Mouse (Mus musculus): ENCODE data around the gene Csrnp1. TPM values are rescaled to one million over a fixed set of nuclear protein-coding genes. Genes with fewer than 3 reads are reported as not detected.

Gene Csrnp1
- polyA plus RNA-seq, 1 experiment, result not detected

DNA sequence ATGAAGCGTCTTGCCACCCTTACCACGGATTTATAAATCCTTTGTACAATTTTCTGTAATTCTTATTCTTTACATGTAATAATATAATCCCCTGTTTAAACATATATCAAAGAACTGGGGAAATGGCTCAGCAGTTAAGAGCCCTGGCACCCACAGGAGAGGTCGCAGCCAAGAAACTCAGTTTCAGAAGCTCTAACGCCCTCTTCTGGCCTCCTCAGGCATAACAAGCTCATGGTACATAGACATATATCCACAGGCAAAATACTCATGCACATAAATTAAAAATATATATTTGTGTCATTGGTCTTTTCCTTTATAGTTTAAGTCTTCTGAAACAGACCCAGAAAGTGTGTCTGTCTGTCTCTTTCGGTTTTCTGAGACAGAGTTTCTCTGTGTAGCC lies 9.8 kb downstream of the Csrnp1 start:
- TF ChIP-seq CTCF (IDR thresholded peaks at IDR 0.05; ENCODE audit: insufficient read depth, low read depth, low read length) (no peak), POLR2A (IDR thresholded peaks at IDR 0.05; ENCODE audit: insufficient read depth, low read depth, low read length) (no peak)
- Histone ChIP-seq H3K4me1 (ENCODE audit: control insufficient read depth, insufficient read depth, low read length) (peaks cover 40% of the 10 kb centered on the region), H3K27ac (ENCODE audit: insufficient read depth, low read depth, low read length) (no peak overlapping the region), H3K4me3 (ENCODE audit: insufficient read depth, low read depth, low read length) (no peak overlapping the region)
- 84% methylated on average over 5 of the region's 5 CpGs for WGBS

DNA sequence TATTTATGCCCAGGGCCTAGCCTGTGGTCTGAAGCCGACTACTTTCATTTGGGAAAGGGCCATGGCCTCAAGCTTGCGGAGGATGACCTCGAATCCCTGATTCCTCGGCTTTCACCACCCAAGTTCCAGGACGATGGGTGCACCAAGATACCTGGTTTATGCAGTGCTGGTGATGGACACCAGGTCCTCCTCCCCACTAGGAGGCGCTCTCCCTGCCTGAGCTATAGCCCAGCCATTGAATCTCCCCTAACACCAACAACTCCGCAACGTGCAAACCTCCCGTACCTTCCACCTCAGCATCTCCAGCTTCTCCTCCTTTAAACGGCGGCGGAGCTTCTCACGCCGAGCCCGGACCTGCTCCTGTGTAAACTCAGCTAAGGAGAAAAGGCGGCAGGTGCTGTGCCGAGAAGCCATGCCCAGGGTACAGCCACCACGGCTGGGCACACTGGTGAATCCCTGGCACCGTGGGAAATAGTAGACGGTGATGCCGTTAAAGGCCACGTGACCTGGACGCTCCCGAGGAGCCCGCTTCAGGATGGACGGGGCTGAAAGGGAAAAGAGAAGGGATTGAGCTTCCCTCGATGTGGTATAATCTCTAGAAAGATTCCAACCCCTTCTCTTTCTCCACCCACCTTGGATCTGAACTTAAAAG lies 10.5 kb downstream of the Csrnp1 start:
- Histone ChIP-seq H3K4me1 (ENCODE audit: control insufficient read depth, insufficient read depth, low read length) (peaks cover 40% of the 10 kb centered on the region), H3K27ac (ENCODE audit: insufficient read depth, low read depth, low read length) (no peak overlapping the region), H3K4me3 (ENCODE audit: insufficient read depth, low read depth, low read length) (no peak overlapping the region)
- WGBS, result 92% methylated on average over 27 of the region's 27 CpGs
- no peak for TF ChIP-seq CTCF (IDR thresholded peaks at IDR 0.05; ENCODE audit: insufficient read depth, low read depth, low read length)
- TF ChIP-seq POLR2A (IDR thresholded peaks at IDR 0.05; ENCODE audit: insufficient read depth, low read depth, low read length), result no peak

DNA sequence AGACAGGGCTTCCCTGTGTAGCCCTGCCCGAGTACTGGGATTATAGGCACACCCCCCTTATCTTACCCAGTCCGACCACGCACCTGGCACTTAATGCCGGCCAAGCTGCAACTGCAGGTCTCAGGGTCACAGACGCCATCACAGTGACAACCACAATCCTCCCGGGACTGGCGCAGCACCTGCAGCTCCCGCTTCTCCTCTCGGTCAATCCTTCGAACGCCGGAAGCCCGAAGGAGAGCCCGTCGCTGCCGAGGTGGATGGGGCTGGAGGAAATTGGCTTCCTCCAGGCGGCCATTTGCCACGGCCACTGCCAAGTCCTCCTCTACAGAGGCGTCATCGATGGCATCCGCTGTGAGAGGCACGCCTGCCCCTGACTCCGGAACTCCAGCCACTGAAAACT lies 11.2 kb downstream of the Csrnp1 start:
- H3K4me1 ChIP-seq (ENCODE audit: control insufficient read depth, insufficient read depth, low read length), result peaks cover 34% of the 10 kb centered on the region
- TF ChIP-seq POLR2A (IDR thresholded peaks at IDR 0.05; ENCODE audit: insufficient read depth, low read depth, low read length) (no peak), CTCF (IDR thresholded peaks at IDR 0.05; ENCODE audit: insufficient read depth, low read depth, low read length) (no peak)
- WGBS, result 91% methylated on average over 23 of the region's 23 CpGs
- no peak overlapping the region for H3K27ac ChIP-seq (ENCODE audit: insufficient read depth, low read depth, low read length)
- no peak overlapping the region for H3K4me3 ChIP-seq (ENCODE audit: insufficient read depth, low read depth, low read length)

DNA sequence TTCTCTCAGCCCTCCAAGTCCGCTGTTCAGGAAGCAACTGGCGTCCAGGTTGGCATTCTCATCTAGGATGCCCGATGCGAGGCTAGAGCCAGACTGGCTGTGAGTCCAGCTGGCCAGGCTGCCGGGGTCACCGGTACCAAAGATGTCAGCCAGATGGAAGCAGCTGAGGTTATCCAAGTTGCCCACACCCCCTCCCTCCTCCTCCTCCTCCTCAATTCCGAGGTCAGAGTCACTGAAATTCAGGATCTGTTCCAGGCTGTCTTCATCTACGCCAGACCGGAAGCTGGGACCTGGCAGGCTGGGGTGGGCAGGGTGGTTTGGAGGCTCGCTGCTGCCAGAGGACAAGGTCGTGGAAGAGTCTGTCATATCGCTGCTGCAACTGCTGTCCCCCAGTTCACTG lies 11.9 kb downstream of the Csrnp1 start:
- H3K4me3 ChIP-seq (ENCODE audit: insufficient read depth, low read depth, low read length), result no peak overlapping the region
- WGBS, result 61% methylated on average over 12 of the region's 12 CpGs
- no peak overlapping the region for H3K27ac ChIP-seq (ENCODE audit: insufficient read depth, low read depth, low read length)
- TF ChIP-seq CTCF (IDR thresholded peaks at IDR 0.05; ENCODE audit: insufficient read depth, low read depth, low read length) (no peak), POLR2A (IDR thresholded peaks at IDR 0.05; ENCODE audit: insufficient read depth, low read depth, low read length) (no peak)
- H3K4me1 ChIP-seq (ENCODE audit: control insufficient read depth, insufficient read depth, low read length), result peaks cover 33% of the 10 kb centered on the region

DNA sequence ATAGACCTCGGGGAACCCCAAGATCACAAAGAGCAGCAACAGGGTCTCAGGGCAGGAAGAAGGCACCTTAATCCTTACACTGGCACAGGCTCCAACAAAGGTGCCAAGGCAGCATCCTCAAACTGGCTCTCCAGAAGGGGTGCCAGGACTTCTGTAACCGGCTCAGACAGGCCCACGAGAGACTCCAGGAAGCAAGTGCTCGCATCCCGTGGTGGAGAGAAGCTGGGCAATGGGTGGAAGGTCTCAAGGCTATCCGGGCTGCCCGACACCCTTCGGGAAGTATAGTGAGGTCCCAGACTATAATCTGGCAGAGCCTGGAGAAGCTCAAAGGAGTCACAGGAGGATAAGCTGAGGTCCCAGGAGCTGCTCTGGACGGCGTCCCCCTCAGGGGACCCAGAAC lies 12.3 kb downstream of the Csrnp1 start:
- H3K4me1 ChIP-seq (ENCODE audit: control insufficient read depth, insufficient read depth, low read length), result peaks cover 34% of the 10 kb centered on the region
- TF ChIP-seq POLR2A (IDR thresholded peaks at IDR 0.05; ENCODE audit: insufficient read depth, low read depth, low read length) (no peak), CTCF (IDR thresholded peaks at IDR 0.05; ENCODE audit: insufficient read depth, low read depth, low read length) (no peak)
- no peak overlapping the region for H3K27ac ChIP-seq (ENCODE audit: insufficient read depth, low read depth, low read length)
- WGBS, result 86% methylated on average over 10 of the region's 10 CpGs
- no peak overlapping the region for H3K4me3 ChIP-seq (ENCODE audit: insufficient read depth, low read depth, low read length)

DNA sequence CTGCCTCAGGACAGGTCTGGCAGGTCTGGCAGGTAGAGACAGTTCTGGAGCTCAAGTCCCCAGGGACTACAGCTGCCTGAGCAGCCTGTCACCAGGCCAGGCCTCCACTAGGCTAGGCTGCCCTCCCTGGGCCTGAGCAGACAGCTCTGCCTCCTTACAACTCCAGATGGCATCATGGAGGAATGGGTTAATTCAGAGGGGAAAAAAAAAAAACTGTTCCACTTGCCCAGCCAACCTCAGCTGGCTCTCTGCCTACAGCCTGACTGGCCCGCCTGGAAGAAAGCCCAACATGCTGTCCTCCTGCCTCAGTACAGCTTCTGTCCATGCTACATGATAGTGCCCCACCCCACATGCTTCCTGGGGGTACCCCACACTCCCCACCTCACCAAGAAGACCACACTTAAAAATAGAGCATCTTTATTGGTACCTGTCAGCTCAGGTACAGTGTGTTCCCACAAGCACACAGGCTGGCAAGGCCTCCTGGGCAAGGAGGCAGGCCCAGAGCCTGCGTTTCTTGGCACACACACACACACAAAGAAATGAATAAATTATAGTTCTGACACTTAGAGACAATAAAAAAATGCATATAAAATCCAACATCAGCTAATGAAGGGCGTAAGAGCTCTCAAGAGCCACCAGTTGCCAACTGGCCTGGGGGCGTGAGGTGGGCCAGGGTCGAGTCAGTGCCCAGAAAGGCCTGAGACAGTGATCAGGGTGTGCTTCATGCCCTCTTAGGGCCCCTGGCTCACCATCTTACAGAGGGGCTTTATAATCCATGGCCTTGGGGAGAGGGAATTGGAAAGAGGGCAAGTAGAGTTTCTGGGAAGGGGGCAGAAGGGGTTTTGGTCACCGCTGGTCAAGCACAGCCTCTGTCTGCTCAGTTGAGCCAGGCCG lies 13.4 kb downstream of the Csrnp1 start:
- TF ChIP-seq POLR2A (IDR thresholded peaks at IDR 0.05; ENCODE audit: insufficient read depth, low read depth, low read length) (no peak), CTCF (IDR thresholded peaks at IDR 0.05; ENCODE audit: insufficient read depth, low read depth, low read length) (no peak)
- Histone ChIP-seq H3K4me3 (ENCODE audit: insufficient read depth, low read depth, low read length) (no peak overlapping the region), H3K27ac (ENCODE audit: insufficient read depth, low read depth, low read length) (no peak overlapping the region), H3K4me1 (ENCODE audit: control insufficient read depth, insufficient read depth, low read length) (peaks cover 37% of the 10 kb centered on the region)
- 71% methylated on average over 7 of the region's 7 CpGs for WGBS

DNA sequence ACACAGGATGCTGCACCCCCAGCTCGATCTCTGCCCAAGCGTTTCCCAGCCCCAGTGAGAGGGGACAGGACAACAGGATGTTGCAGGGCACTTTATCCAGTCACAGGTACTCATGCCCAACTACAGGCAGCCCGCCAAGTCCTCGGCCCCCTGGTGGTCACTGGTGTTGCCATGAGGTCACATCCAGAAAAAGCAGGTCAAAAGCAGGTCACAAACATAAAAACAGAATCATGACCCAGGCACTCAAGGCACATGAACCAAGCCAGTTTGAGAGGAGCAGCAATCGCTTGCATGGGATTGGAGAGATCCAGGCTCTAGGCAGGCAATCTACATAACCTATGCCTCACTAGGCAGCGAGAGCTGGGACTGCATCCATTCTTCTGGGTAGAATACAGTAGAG lies 14.2 kb downstream of the Csrnp1 start:
- H3K4me3 ChIP-seq (ENCODE audit: insufficient read depth, low read depth, low read length), result no peak overlapping the region
- TF ChIP-seq CTCF (IDR thresholded peaks at IDR 0.05; ENCODE audit: insufficient read depth, low read depth, low read length) (no peak), POLR2A (IDR thresholded peaks at IDR 0.05; ENCODE audit: insufficient read depth, low read depth, low read length) (no peak)
- H3K27ac ChIP-seq (ENCODE audit: insufficient read depth, low read depth, low read length), result no peak overlapping the region
- peaks cover 44% of the 10 kb centered on the region for H3K4me1 ChIP-seq (ENCODE audit: control insufficient read depth, insufficient read depth, low read length)
- WGBS, result 65% methylated on average over 6 of the region's 6 CpGs

DNA sequence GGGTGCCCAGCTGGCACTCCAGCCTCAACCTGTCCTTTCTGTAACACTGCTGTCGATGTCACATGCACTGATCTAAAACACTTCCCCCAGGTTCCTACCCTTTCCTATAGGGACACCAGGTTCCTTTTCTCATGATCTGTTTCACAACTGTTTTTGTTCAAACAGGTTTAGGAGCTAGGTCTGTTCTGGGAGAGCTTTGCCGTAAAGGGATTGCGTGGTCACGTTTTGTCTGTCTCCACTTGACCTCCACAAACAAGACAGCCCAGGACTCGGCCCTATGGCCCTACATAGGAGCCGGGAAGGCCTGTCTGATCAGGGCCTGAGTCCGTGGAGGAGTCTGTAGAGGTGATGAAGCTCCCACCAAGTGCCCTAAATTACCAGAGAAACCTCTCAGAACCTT lies 14.6 kb downstream of the Csrnp1 start:
- Histone ChIP-seq H3K4me3 (ENCODE audit: insufficient read depth, low read depth, low read length) (no peak overlapping the region), H3K27ac (ENCODE audit: insufficient read depth, low read depth, low read length) (no peak overlapping the region), H3K4me1 (ENCODE audit: control insufficient read depth, insufficient read depth, low read length) (peaks cover 44% of the 10 kb centered on the region)
- TF ChIP-seq CTCF (IDR thresholded peaks at IDR 0.05; ENCODE audit: insufficient read depth, low read depth, low read length) (no peak), POLR2A (IDR thresholded peaks at IDR 0.05; ENCODE audit: insufficient read depth, low read depth, low read length) (no peak)
- WGBS, result 93% methylated on average over 7 of the region's 7 CpGs

DNA sequence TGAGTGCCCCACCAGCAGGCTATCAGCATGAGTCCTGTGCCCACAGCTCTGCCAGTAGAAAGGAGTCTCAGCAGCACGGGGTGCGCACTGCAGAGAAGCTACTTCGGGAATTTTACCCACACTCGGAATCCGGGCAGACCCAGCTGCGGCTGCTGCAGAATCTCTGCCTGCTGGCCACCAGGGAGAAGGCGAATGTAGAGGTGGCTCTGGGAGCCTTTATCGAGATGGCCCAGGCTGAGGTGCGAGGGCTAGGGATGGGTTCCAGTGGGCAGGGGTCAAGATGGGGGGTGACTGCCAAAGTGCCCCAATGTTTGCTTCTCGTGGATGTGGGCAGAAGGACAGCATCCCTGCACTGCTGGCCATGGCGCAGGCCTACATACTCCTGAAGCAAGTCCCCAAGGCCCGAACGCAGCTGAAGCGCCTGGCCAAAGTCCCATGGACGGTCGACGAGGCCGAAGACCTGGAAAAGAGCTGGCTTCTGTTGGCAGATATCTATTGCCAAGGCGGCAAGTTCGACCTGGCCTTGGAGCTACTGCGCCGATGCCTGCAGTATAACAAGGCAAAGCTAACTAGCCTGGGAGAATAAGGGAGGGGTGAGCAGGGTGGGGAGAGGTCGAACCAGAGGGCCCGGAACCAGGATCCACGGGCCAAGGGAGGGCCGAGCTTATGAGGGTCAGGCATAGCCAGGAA lies 18.1 kb downstream of the Csrnp1 start:
- no peak for TF ChIP-seq POLR2A (IDR thresholded peaks at IDR 0.05; ENCODE audit: insufficient read depth, low read depth, low read length)
- TF ChIP-seq CTCF (IDR thresholded peaks at IDR 0.05; ENCODE audit: insufficient read depth, low read depth, low read length), result no peak
- H3K4me3 ChIP-seq (ENCODE audit: insufficient read depth, low read depth, low read length), result no peak overlapping the region
- peaks cover 44% of the 10 kb centered on the region for H3K4me1 ChIP-seq (ENCODE audit: control insufficient read depth, insufficient read depth, low read length)
- no peak overlapping the region for H3K27ac ChIP-seq (ENCODE audit: insufficient read depth, low read depth, low read length)
- WGBS, result 87% methylated on average over 26 of the region's 26 CpGs
